Mouse (Mus musculus) testis, adult 2 months (tissue): ENCODE measurements around the gene Gspt1. TPM values are rescaled to one million over a fixed set of nuclear protein-coding genes. Genes with fewer than 3 reads are reported as not detected.

Experiments used
- H3K27ac ChIP-seq: fragments of 200-500 bp; 2 replicates; pipeline ENCODE4 v1.5.1; 2012; ENCODE audit warnings: low read depth, low read length; ENCODE audit not compliant: control insufficient read depth, insufficient read depth
- H3K27me3 ChIP-seq: fragments of 200-500 bp; 2 replicates; pipeline ENCODE4 v1.6.1; 2012; ENCODE audit warnings: mild to moderate bottlenecking, low read length, moderate library complexity; ENCODE audit not compliant: control insufficient read depth, insufficient read depth
- H3K36me3 ChIP-seq: fragments of 200-500 bp; 2 replicates; pipeline ENCODE4 v1.6.1; 2012; ENCODE audit warnings: mild to moderate bottlenecking, low read length; ENCODE audit not compliant: control insufficient read depth, insufficient read depth
- H3K4me1 ChIP-seq: fragments of 200-500 bp; 2 replicates; pipeline ENCODE4 v1.6.1; 2012; ENCODE audit warnings: low read length; ENCODE audit not compliant: control insufficient read depth, insufficient read depth
- H3K4me3 ChIP-seq: fragments of 200-500 bp; 2 replicates; pipeline ENCODE4 v1.5.1; 2012; ENCODE audit warnings: low read depth, mild to moderate bottlenecking, low read length, moderate library complexity, mixed read lengths; ENCODE audit not compliant: control insufficient read depth
- CTCF ChIP-seq: fragments of 200-500 bp; IDR thresholded peaks from 2 replicates; pipeline ENCODE4 v1.5.1; 2012; ENCODE audit warnings: low read depth, mild to moderate bottlenecking, inconsistent platforms, low read length, moderate library complexity; ENCODE audit not compliant: control insufficient read depth, insufficient read depth, insufficient replicate concordance
- POLR2A ChIP-seq: fragments of 200-500 bp; IDR thresholded peaks from 2 replicates; pipeline ENCODE4 v1.6.1; 2012; ENCODE audit warnings: low read depth, mild to moderate bottlenecking, inconsistent platforms, low read length, moderate library complexity; ENCODE audit not compliant: control insufficient read depth
- polyA plus RNA-seq: library from polyadenylated mRNA; depleted of rRNA; stranded (reverse); fragments of >200 nt; gene quantifications from 2 replicates; pipeline ENCODE4 v1.2.3, GENCODE M21; 2012

Gspt1 gene
- polyA plus RNA-seq, 1 experiment = 18.1 TPM

- H3K27me3 ChIP-seq = no peaks in the 10 kb centered on the region
- 0 out of 2 replicates have a peak, but pooled peaks have one; percentile 33 for TF ChIP-seq POLR2A
- TF ChIP-seq CTCF = no peak
- peak overlapping the region; percentile 94 for H3K27ac ChIP-seq
- H3K36me3 ChIP-seq = no peaks in the 10 kb centered on the region
- peak overlapping the region; percentile 97 for H3K4me3 ChIP-seq
- H3K4me1 ChIP-seq = peaks cover 2% of the 10 kb centered on the region; the same call in 1 of the 2 replicates
Observed at GRCm38 (mm10) chr16:11253065-11253831, 877 bp downstream of the Gspt1 start.

DNA sequence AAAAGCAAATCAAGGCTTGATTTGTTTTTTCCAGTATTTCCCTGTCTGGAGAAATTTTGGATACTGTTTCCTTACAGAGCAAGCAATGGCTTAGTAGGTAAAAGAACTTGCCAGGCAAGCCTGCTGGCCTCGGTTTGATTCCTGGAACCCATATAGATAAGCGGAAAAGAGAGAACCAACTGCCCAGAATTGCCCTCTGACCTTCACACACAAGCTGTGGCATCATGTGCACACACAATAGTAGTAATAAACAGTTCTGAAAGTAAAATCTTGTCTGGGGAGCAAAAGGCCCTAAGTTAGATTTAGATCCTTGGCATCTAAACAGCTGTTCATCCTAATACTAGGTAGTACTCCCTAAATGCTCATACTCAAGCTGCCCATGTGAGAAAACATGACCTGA lies 6.3 kb downstream of the Gspt1 start:
- H3K27me3 ChIP-seq = no peaks in the 10 kb centered on the region
- no peak overlapping the region for H3K27ac ChIP-seq
- H3K4me1 ChIP-seq = peaks cover 2% of the 10 kb centered on the region; the same call in 1 of the 2 replicates
- TF ChIP-seq POLR2A (no peak), CTCF (no peak)
- H3K4me3 ChIP-seq = no peak overlapping the region
- no peaks in the 10 kb centered on the region for H3K36me3 ChIP-seq

GRCm38 (mm10) chr16:11245767-11246166 lies 8.4 kb downstream of the Gspt1 start:
- Histone ChIP-seq H3K36me3 (no peaks in the 10 kb centered on the region), H3K27ac (no peak overlapping the region), H3K4me3 (no peak overlapping the region), H3K27me3 (no peaks in the 10 kb centered on the region), H3K4me1 (no peaks in the 10 kb centered on the region)
- TF ChIP-seq CTCF = no peak
- no peak for TF ChIP-seq POLR2A

- Histone ChIP-seq H3K36me3 (no peaks in the 10 kb centered on the region; the same call in 1 of the 2 replicates), H3K4me1 (no peaks in the 10 kb centered on the region), H3K4me3 (no peak overlapping the region), H3K27me3 (no peaks in the 10 kb centered on the region), H3K27ac (no peak overlapping the region)
- TF ChIP-seq CTCF (no peak), POLR2A (no peak)
Observed at GRCm38 (mm10) chr16:11242401-11242800, 11.7 kb downstream of the Gspt1 start.

DNA sequence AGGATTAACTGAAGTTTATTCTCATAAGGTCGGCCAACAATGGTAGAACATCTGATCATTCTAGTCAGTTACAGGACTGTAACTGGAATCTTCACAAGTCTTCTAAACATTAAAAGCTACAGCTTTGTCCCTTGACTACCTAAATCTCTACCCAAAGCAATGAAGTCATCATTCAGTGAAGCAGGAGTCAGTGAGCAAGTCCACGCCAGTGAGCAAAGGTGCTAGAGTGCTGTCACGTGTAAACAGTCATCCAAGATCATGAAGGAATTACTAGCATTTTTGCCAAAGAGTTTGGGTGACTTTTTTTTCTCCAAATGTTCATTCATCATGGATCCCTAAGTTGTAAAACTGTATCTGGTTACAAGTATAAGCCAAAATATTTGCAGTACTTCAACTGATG lies 36.3 kb downstream of the Gspt1 start:
- no peaks in the 10 kb centered on the region for H3K27me3 ChIP-seq
- TF ChIP-seq CTCF = no peak
- no peak overlapping the region for H3K4me3 ChIP-seq
- no peaks in the 10 kb centered on the region; the same call in 1 of the 2 replicates for H3K36me3 ChIP-seq
- H3K27ac ChIP-seq = no peak overlapping the region
- H3K4me1 ChIP-seq = no peaks in the 10 kb centered on the region

DNA sequence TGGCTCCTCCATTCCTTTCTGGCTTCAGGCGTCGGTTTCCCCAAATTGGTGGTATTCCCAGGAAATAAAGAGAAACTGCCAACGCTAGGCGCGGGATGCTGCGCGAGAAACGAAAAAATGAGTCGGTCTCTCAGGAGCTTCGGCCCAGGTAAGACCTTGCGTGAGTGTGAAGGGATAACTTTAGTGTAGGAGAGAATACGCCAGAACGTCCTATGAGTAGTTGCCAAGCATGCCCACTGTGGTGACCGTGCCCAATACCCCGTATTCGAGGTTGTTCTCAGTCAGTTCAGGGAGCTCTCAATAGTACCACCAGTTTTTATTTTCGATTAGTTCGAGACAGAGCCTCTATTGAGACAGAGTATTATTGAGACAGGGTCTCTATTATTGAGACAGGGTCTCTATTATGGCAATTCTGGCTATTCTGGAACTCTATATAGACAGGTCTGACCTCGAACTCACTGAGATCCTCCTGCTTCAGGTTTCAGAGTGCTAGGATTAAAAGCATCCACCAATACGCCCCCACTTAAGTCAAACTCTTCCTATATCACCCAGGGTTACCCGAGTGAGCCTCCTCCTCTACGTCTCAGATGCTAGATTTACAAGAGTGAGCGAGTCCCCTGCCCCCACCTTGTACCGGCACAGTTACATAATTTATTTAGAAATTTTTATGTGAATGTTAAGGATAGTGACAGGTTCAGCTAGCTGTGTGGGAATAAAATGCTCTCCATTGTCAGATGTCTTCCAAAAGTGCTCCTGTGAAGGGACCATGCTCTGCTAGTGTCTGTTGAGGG lies 50.3 kb downstream of the Gspt1 start:
- Histone ChIP-seq H3K4me3 (peak overlapping the region; percentile 97), H3K27me3 (no peaks in the 10 kb centered on the region), H3K4me1 (peaks cover 7% of the 10 kb centered on the region), H3K27ac (peak overlapping the region; percentile 77), H3K36me3 (no peaks in the 10 kb centered on the region; the same call in none of the 2 replicates)
- TF ChIP-seq POLR2A = no peak
- no peak for TF ChIP-seq CTCF
